Mouse (Mus musculus) C2C12 (cell line): ENCODE measurements around the gene Hoxd10. TPM values are rescaled to one million over a fixed set of nuclear protein-coding genes. Genes with fewer than 3 reads are reported as not detected.

Experiments used
- H3K27me3 ChIP-seq: one replicate; pipeline ENCODE4 v1.6.1; 2011; ENCODE audit not compliant: control insufficient read depth, insufficient read depth, insufficient read length
- H3K36me3 ChIP-seq: one replicate; pipeline ENCODE4 v1.6.1; 2011; ENCODE audit not compliant: control insufficient read depth, insufficient read depth
- H3K4me3 ChIP-seq: one replicate; pipeline ENCODE4 v1.5.1; 2011; ENCODE audit warnings: mild to moderate bottlenecking, control low read depth; ENCODE audit not compliant: poor library complexity, insufficient read depth, severe bottlenecking
- H3K79me2 ChIP-seq: one replicate; pipeline ENCODE4 v1.6.1; 2011; ENCODE audit not compliant: control insufficient read depth, insufficient read depth
- H3K79me3 ChIP-seq: one replicate; pipeline ENCODE4 v1.6.1; 2011; ENCODE audit warnings: low read depth, control low read depth
- H3ac ChIP-seq: one replicate; pipeline ENCODE3; 2011; ENCODE audit warnings: low read depth; ENCODE audit not compliant: control insufficient read depth, insufficient read length
- CEBPB ChIP-seq: IDR thresholded peaks from one replicate; pipeline ENCODE4 v1.6.1; 2011; ENCODE audit warnings: low read depth, mild to moderate bottlenecking, control low read depth, moderate library complexity
- CTCF ChIP-seq: IDR thresholded peaks from one replicate; pipeline ENCODE4 v1.5.1; 2011; ENCODE audit not compliant: control insufficient read depth, insufficient read depth, insufficient read length
- FOSL1 ChIP-seq: IDR thresholded peaks from one replicate; pipeline ENCODE4 v1.8.0; 2011; ENCODE audit warnings: mild to moderate bottlenecking, low read length; ENCODE audit not compliant: poor library complexity, insufficient read depth, severe bottlenecking
- MAX ChIP-seq: IDR thresholded peaks from one replicate; pipeline ENCODE4 v1.6.1; 2011; ENCODE audit warnings: mild to moderate bottlenecking, control low read depth
- MYOD1 ChIP-seq: IDR thresholded peaks from one replicate; pipeline ENCODE4 v1.6.1; 2011; ENCODE audit warnings: low read depth; ENCODE audit not compliant: control insufficient read depth, insufficient read length
- MYOG ChIP-seq: IDR thresholded peaks from one replicate; pipeline ENCODE4 v1.6.1; 2011; ENCODE audit not compliant: control insufficient read depth, insufficient read length; ENCODE audit errors: extremely low read depth
- USF1 ChIP-seq: IDR thresholded peaks from one replicate; pipeline ENCODE4 v1.6.1; 2011; ENCODE audit warnings: low read depth, mild to moderate bottlenecking, control low read depth, moderate library complexity
- polyA plus RNA-seq: library from polyadenylated mRNA; unstranded; fragments of >200 nt; fragmentation: generic; extraction: Trizol; gene quantifications from one replicate; pipeline ENCODE4 v1.2.1, GENCODE M21; 2012; ENCODE audit warnings: missing spikeins

Hoxd10 gene
- polyA plus RNA-seq, 1 experiment, result not detected

DNA sequence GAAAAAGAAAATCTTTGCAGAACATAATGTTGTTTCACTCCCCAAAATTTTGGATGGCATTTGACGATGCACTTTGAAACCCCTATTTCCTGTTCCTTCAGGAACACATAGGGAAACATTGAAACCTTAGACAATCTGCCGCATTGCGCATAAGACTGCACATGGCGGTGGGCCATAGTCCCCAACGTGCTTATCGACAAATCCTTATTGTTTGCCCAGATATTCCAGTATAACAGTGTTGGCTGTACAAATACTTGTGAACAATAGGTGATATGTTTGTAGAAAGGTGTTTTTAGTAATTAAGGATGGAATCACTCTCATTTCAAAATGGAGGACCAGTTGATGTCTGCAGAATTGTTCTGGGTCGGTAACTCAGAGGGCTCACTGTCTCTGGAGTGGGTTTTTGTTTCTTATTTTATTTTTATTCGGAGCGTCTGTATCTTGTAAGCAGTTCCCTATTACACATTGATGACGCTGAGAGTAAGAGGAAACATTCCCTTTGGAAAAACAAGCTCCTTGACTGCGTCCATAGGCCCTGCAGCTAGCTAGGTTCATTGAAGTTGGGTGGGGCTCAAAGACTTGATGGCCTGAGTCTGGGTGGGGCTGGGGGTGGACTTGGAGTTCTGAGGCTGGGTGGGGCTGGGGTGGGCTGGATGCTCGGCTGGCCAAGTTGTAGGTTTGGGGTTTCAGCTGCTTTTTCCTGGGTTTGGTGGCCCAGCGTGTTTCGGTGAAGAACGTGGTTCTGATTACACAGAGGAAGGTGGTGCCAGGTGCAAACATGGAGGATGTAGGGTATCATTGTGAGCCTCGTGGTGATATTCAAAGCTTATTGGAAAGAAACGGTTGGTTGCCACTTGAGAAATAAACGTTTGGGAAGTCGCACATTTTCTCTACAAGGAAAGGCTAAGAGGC is 21.8 kb downstream of the Hoxd10 start:
- TF ChIP-seq FOSL1 (no peak), CEBPB (no peak), CTCF (no peak), MAX (no peak), USF1 (no peak), MYOD1 (no peak), MYOG (no peak)
- Histone ChIP-seq H3K79me3 (no peaks in the 10 kb centered on the region), H3K79me2 (no peaks in the 10 kb centered on the region), H3K27me3 (peaks cover 42% of the 10 kb centered on the region), H3ac (no peak overlapping the region), H3K36me3 (no peaks in the 10 kb centered on the region), H3K4me3 (no peak overlapping the region)

GRCm38 (mm10) chr2:74714156-74714789 is 22.5 kb downstream of the Hoxd10 start:
- Histone ChIP-seq H3K79me3 (no peaks in the 10 kb centered on the region), H3K79me2 (no peaks in the 10 kb centered on the region), H3K36me3 (no peaks in the 10 kb centered on the region), H3K4me3 (no peak overlapping the region), H3ac (no peak overlapping the region), H3K27me3 (peaks cover 38% of the 10 kb centered on the region)
- TF ChIP-seq MAX (no peak), MYOD1 (no peak), FOSL1 (no peak), CTCF (no peak), CEBPB (no peak), USF1 (no peak), MYOG (no peak)

DNA sequence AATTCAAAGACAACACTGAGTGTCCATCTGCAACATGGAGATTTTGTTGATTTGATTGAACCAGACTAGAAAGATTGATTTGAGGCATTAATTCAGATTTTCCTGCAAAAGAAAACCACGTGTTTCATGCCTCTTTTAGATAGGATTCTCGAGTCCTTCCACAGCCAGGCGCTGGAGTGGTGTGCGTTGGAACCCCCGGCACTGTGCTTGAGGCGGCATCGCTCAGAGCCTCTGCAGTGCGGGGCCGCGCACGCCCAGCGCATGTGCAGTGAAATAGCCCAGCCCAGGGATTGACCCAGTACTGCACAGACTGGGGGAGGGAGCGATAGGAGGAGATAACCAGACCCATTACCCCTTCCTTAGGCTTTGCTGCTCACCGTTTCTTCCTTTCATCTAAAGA is 23.2 kb downstream of the Hoxd10 start:
- H3K4me3 ChIP-seq, result no peak overlapping the region
- no peaks in the 10 kb centered on the region for H3K36me3 ChIP-seq
- no peak overlapping the region for H3ac ChIP-seq
- peaks cover 36% of the 10 kb centered on the region for H3K27me3 ChIP-seq
- H3K79me3 ChIP-seq, result no peaks in the 10 kb centered on the region
- H3K79me2 ChIP-seq, result no peaks in the 10 kb centered on the region
- no peak for TF ChIP-seq MYOD1
- TF ChIP-seq USF1, result no peak
- TF ChIP-seq FOSL1, result no peak
- TF ChIP-seq CTCF, result no peak
- no peak for TF ChIP-seq CEBPB
- TF ChIP-seq MYOG, result no peak
- no peak for TF ChIP-seq MAX

GRCm38 (mm10) chr2:74715504-74716241 is 23.9 kb downstream of the Hoxd10 start:
- Histone ChIP-seq H3K27me3 (peaks cover 36% of the 10 kb centered on the region), H3K4me3 (no peak overlapping the region), H3K79me2 (no peaks in the 10 kb centered on the region), H3K36me3 (no peaks in the 10 kb centered on the region), H3K79me3 (no peaks in the 10 kb centered on the region), H3ac (no peak overlapping the region)
- no peak for TF ChIP-seq FOSL1
- TF ChIP-seq CTCF, result peak; percentile 76

DNA sequence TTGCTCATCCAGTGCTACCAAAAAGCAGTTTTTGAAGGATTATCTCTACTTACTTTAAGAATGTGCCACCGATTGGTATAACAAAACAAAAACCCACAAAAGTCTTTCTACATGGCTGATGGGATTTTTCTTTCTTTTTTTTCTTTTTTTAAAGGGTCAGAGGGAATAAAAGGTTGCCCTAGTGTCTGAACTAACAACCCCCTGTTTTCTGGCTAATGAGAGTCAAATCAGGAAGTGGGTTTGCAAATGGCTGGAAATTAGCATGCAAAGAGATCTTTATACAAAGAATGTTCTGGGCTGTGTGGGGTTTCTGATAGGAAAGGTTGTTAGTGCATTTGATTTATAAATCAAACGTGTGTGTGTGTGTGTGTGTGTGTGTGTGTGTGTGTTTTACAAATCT is 28.7 kb downstream of the Hoxd10 start:
- Histone ChIP-seq H3K79me3 (no peaks in the 10 kb centered on the region), H3K27me3 (peaks cover 43% of the 10 kb centered on the region), H3ac (no peak overlapping the region), H3K79me2 (no peaks in the 10 kb centered on the region), H3K4me3 (no peak overlapping the region), H3K36me3 (no peaks in the 10 kb centered on the region)
- no peak for TF ChIP-seq USF1
- no peak for TF ChIP-seq CEBPB
- TF ChIP-seq MYOG, result no peak
- no peak for TF ChIP-seq FOSL1
- no peak for TF ChIP-seq MYOD1
- TF ChIP-seq CTCF, result no peak
- TF ChIP-seq MAX, result no peak
